Mouse (Mus musculus) layer of hippocampus, postnatal 25 days (tissue): ENCODE measurements around the gene Lsm2. TPM values are rescaled to one million over a fixed set of nuclear protein-coding genes. Genes with fewer than 3 reads are reported as not detected.
"Not testable (repeated sequence)": the region's sequence is repeated elsewhere in the genome, so short reads cannot be mapped to it uniquely, and the experiment has no call there.

Source experiments
- DNase-seq, 2 experiments: peaks; one replicate each; pipeline ENCODE4 v3.0.0; 2022; ENCODE audit warnings: mixed read lengths in 2 of 2, low spot score in 1 of 2; ENCODE audit errors: extremely low spot score in 1 of 2
- total RNA-seq, 2 experiments: library from RNA; stranded (reverse); gene quantifications; 2 replicates each; pipeline ENCODE4 v1.2.3; 2021

The Lsm2 gene
- total RNA-seq, 2 experiments from 2014 or later, result 18.1 to 19.3 TPM

GRCm38 (mm10) chr17:35027277-35028068, 45.8 kb downstream of the Lsm2 start, which contains the start of gene Sapcd1:
Sapcd1 (minus strand) TSS chr17:35028016.
- peak; percentile 32 to 40 for DNase-seq

GRCm38 (mm10) chr17:35028315-35028714, 46.7 kb downstream of the Lsm2 start:
- no peak for DNase-seq

GRCm38 (mm10) chr17:35029691-35030532, 48.2 kb downstream of the Lsm2 start:
- DNase-seq, result peak in 1 of 2 experiments; percentile 19

- DNase-seq, result no peak
Measured at GRCm38 (mm10) chr17:35031272-35031671, 49.6 kb downstream of the Lsm2 start.

GRCm38 (mm10) chr17:35031880-35032279, 50.2 kb downstream of the Lsm2 start:
- no peak for DNase-seq

GRCm38 (mm10) chr17:35032323-35032870, 50.7 kb downstream of the Lsm2 start:
- no peak for DNase-seq

- not testable (repeated sequence) for DNase-seq
Measured at GRCm38 (mm10) chr17:35033703-35034102, 52.0 kb downstream of the Lsm2 start.

- DNase-seq, result no peak
Measured at GRCm38 (mm10) chr17:35034896-35035295, 53.2 kb downstream of the Lsm2 start.

Other genes with a start within 250 kb of the Lsm2 start
- 10 to 100 TPM; 16.5 to 17.5 TPM for gene C4b, start 238.0 kb upstream of the Lsm2 start, total RNA-seq
- gene Cyp21a1, start 177.3 kb upstream of the Lsm2 start, total RNA-seq, result under 1 TPM; 0.12 to 0.19 TPM
- 10 to 100 TPM; 57.3 to 59.8 TPM for gene Stk19, start 144.9 kb upstream of the Lsm2 start, total RNA-seq
- 10 to 100 TPM; 36.7 to 37.7 TPM for gene Dxo, start 144.8 kb upstream of the Lsm2 start, total RNA-seq
- gene Skiv2l, start 131.7 kb upstream of the Lsm2 start, total RNA-seq, result 10 to 100 TPM; 64.7 to 72.4 TPM
- gene Nelfe, start 131.5 kb upstream of the Lsm2 start, total RNA-seq, result 10 to 100 TPM; 32.1 to 39.1 TPM
- under 1 TPM in 1 of 2 experiments, not detected in 1; 0.17 TPM for gene Cfb, start 119.3 kb upstream of the Lsm2 start, total RNA-seq
- gene Zbtb12, start 102.4 kb upstream of the Lsm2 start, total RNA-seq, result 1 to 10 TPM; 7.3 to 7.7 TPM
- not detected for gene Gm20547, start 99.8 kb upstream of the Lsm2 start, total RNA-seq
- 1 to 10 TPM in 1 of 2 experiments, under 1 TPM in 1; 0.86 to 1.9 TPM for gene C2, start 83.6 kb upstream of the Lsm2 start, total RNA-seq
- 100 to 1,000 TPM; 164 to 188 TPM for gene Ehmt2, start 83.4 kb upstream of the Lsm2 start, total RNA-seq
- gene Slc44a4, start 67.4 kb upstream of the Lsm2 start, total RNA-seq, result under 1 TPM; 0.20 to 0.21 TPM
- gene Neu1, start 50.6 kb upstream of the Lsm2 start, total RNA-seq, result 10 to 100 TPM; 37.2 to 37.4 TPM
- 10 to 100 TPM; 17.0 to 23.5 TPM for gene Hspa1b, start 22.6 kb upstream of the Lsm2 start, total RNA-seq
- gene Gm20481, start 11.9 kb upstream of the Lsm2 start, total RNA-seq, result not detected
- 10 to 100 TPM; 14.9 to 17.9 TPM for gene Hspa1a, start 9.7 kb upstream of the Lsm2 start, total RNA-seq
- under 1 TPM; 0.22 to 0.31 TPM for gene Hspa1l, start 9.2 kb upstream of the Lsm2 start, total RNA-seq
- gene Vars, start 19.1 kb downstream of the Lsm2 start, total RNA-seq, result 10 to 100 TPM; 43.7 to 55.6 TPM
- gene Vwa7, start 34.7 kb downstream of the Lsm2 start, total RNA-seq, result under 1 TPM; 0.07 to 0.23 TPM
- gene Sapcd1, start 46.2 kb downstream of the Lsm2 start, total RNA-seq, result 1 to 10 TPM in 1 of 2 experiments, under 1 TPM in 1; 0.64 to 1.1 TPM
- gene Msh5, start 64.9 kb downstream of the Lsm2 start, total RNA-seq, result under 1 TPM; 0.62 to 0.82 TPM
- gene Clic1, start 68.1 kb downstream of the Lsm2 start, total RNA-seq, result 10 to 100 TPM in 1 of 2 experiments, 1 to 10 TPM in 1; 9.7 to 10.1 TPM
- 10 to 100 TPM; 19.5 to 20.7 TPM for gene Ddah2, start 77.2 kb downstream of the Lsm2 start, total RNA-seq
- not detected for gene Ly6g6c, start 83.5 kb downstream of the Lsm2 start, total RNA-seq
- gene Mpig6b, start 84.3 kb downstream of the Lsm2 start, total RNA-seq, result not detected
- gene Ly6g6e, start 95.0 kb downstream of the Lsm2 start, total RNA-seq, result 1 to 10 TPM; 4.1 to 4.3 TPM
- gene Ly6g6d, start 96.2 kb downstream of the Lsm2 start, total RNA-seq, result 1 to 10 TPM in 1 of 2 experiments, under 1 TPM in 1; 0.80 to 1.2 TPM
- not detected for gene Ly6g6f, start 103.7 kb downstream of the Lsm2 start, total RNA-seq
- gene Abhd16a, start 107.4 kb downstream of the Lsm2 start, total RNA-seq, result 10 to 100 TPM; 97.9 to 98.1 TPM
- gene Ly6g5c, start 126.4 kb downstream of the Lsm2 start, total RNA-seq, result not detected
- under 1 TPM; 0.42 to 0.54 TPM for gene Ly6g5b, start 133.6 kb downstream of the Lsm2 start, total RNA-seq
- 10 to 100 TPM; 14.2 to 14.4 TPM for gene Gpank1, start 139.6 kb downstream of the Lsm2 start, total RNA-seq
- gene Csnk2b, start 140.2 kb downstream of the Lsm2 start, total RNA-seq, result 100 to 1,000 TPM; 179 to 181 TPM
- gene D17H6S53E, start 144.5 kb downstream of the Lsm2 start, total RNA-seq, result 10 to 100 TPM; 27.0 to 27.3 TPM
- gene Apom, start 150.2 kb downstream of the Lsm2 start, total RNA-seq, result not detected
- 100 to 1,000 TPM; 290 to 320 TPM for gene Bag6, start 153.3 kb downstream of the Lsm2 start, total RNA-seq
- 100 to 1,000 TPM; 302 to 353 TPM for gene Prrc2a, start 183.0 kb downstream of the Lsm2 start, total RNA-seq
- 10 to 100 TPM; 10.4 to 10.8 TPM for gene Aif1, start 194.2 kb downstream of the Lsm2 start, total RNA-seq
- gene Lst1, start 206.6 kb downstream of the Lsm2 start, total RNA-seq, result 1 to 10 TPM; 8.1 to 8.9 TPM
- gene Ltb, start 212.6 kb downstream of the Lsm2 start, total RNA-seq, result under 1 TPM; 0.42 to 0.54 TPM
- gene Tnf, start 220.1 kb downstream of the Lsm2 start, total RNA-seq, result not detected
- gene Lta, start 223.5 kb downstream of the Lsm2 start, total RNA-seq, result under 1 TPM in 1 of 2 experiments, not detected in 1; 0.20 TPM
- gene Gm16181, start 239.0 kb downstream of the Lsm2 start, total RNA-seq, result not detected